Mouse (Mus musculus): ENCODE measurements around the gene Slc43a2. TPM values are rescaled to one million over a fixed set of nuclear protein-coding genes. Genes with fewer than 3 reads are reported as not detected.

Slc43a2 gene
- polyA plus RNA-seq, 1 experiment from 2014 or later, result 16.6 TPM

DNA sequence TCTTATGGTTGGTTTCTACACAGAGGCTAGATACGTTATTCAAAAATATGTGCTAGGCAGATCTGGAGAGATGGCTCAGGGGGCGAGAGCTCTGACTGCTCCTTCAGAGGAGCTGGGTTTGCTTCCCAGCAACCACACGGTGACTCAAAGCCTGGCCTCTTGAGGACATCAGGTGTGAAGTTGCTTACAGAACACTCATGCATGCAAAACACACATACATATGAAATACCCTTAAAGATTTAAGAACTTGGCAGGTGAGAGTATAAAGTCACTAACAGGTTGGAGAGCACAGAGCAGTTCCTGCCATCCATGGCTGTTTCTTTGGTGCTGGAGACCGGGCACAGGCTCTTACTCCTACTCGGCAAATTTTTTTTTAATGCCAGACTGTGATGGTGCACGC lies 4.6 kb upstream of the Slc43a2 start:
- H3K27ac ChIP-seq, result no peak overlapping the region
- WGBS, result 71% methylated on average over 6 of the region's 6 CpGs
- H3K4me3 ChIP-seq (replicated peaks; ENCODE audit: low read depth, low read length), result no peak overlapping the region
- H3K4me2 ChIP-seq (ENCODE audit: low read length), result no peak overlapping the region
- no peaks in the 10 kb centered on the region for H3K4me1 ChIP-seq (replicated peaks; ENCODE audit: insufficient read depth, low read length)
- ATAC-seq (replicated peaks; ENCODE audit: low FRiP score, low read depth) (no peak), DNase-seq (ENCODE audit: low spot score) (no peak)
- H3K36me3 ChIP-seq (ENCODE audit: insufficient read depth, low read length), result no peaks in the 10 kb centered on the region
- TF ChIP-seq CTCF (IDR thresholded peaks at IDR 0.05; ENCODE audit: low read depth), result no peak
- no peak overlapping the region for H3K9ac ChIP-seq (ENCODE audit: low read depth, low read length)
- no peaks in the 10 kb centered on the region for H3K27me3 ChIP-seq (ENCODE audit: insufficient read depth, low read length)
- no peaks in the 10 kb centered on the region for H3K9me3 ChIP-seq (replicated peaks; ENCODE audit: low read length)

DNA sequence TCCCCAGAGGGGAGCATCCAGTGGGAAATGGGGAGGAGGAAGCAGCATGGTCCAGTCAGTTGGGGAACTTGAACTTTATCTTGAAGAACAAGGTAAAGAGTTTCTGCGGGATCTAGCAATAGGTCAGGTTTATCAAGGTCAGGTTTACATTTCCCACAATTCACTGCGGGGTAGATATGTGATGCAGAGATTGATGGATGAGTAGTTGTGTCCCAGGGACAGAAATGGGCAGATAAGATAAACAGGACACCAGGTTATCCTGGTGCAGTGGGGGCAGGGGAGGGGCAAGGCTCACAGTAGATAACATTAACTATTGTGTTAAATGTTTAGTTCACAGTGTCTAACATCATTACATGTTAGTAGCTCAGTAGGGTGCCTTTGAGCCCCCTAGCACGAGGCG lies 1.7 kb upstream of the Slc43a2 start:
- no peak for TF ChIP-seq CTCF (IDR thresholded peaks at IDR 0.05; ENCODE audit: low read depth)
- H3K9me3 ChIP-seq (replicated peaks; ENCODE audit: low read length), result no peaks in the 10 kb centered on the region
- DNase-seq (ENCODE audit: low spot score) (no peak), ATAC-seq (replicated peaks; ENCODE audit: low FRiP score, low read depth) (no peak)
- no peak overlapping the region for H3K4me3 ChIP-seq (replicated peaks; ENCODE audit: low read depth, low read length)
- no peaks in the 10 kb centered on the region for H3K27me3 ChIP-seq (ENCODE audit: insufficient read depth, low read length)
- H3K27ac ChIP-seq, result no peak overlapping the region
- H3K36me3 ChIP-seq (ENCODE audit: insufficient read depth, low read length), result no peaks in the 10 kb centered on the region
- H3K4me2 ChIP-seq (ENCODE audit: low read length), result no peak overlapping the region
- 57% methylated on average over 4 of the region's 4 CpGs for WGBS
- H3K4me1 ChIP-seq (replicated peaks; ENCODE audit: insufficient read depth, low read length), result peaks cover 6% of the 10 kb centered on the region; the same call in 1 of the 2 replicates
- H3K9ac ChIP-seq (ENCODE audit: low read depth, low read length), result no peak overlapping the region

DNA sequence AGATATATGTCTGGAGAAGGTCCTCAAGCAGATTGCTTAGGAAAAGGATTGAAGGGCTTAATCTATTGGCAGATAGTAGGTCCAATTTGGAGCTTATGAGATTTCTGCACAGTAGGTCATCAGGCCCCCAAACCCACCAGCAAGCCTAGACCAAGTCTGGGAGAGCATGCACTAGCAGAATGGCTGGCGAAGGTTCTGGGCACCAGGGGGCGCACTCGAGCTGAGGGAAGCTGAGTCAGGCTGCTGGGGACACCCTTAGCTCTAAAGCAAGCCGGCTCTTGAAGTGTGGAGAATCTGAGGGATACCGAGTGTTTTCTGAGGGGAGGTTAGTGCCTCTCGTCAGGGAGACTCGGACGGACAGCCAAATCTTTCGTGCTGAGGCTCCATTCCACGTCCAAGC lies 1.2 kb upstream of the Slc43a2 start:
- peak overlapping the region; percentile 68 for H3K27ac ChIP-seq
- H3K9ac ChIP-seq (ENCODE audit: low read depth, low read length), result peak overlapping the region; percentile 70
- H3K4me1 ChIP-seq (replicated peaks; ENCODE audit: insufficient read depth, low read length), result peaks cover 11% of the 10 kb centered on the region; the same call in 1 of the 2 replicates
- DNase-seq (ENCODE audit: low spot score) (peak; percentile 92), ATAC-seq (replicated peaks; ENCODE audit: low FRiP score, low read depth) (no peak)
- under 1% methylated on average over 10 of the region's 10 CpGs for WGBS
- no peaks in the 10 kb centered on the region for H3K36me3 ChIP-seq (ENCODE audit: insufficient read depth, low read length)
- peak overlapping the region; percentile 96 for H3K4me2 ChIP-seq (ENCODE audit: low read length)
- no peaks in the 10 kb centered on the region for H3K9me3 ChIP-seq (replicated peaks; ENCODE audit: low read length)
- TF ChIP-seq CTCF (IDR thresholded peaks at IDR 0.05; ENCODE audit: low read depth), result peak; percentile 99
- H3K27me3 ChIP-seq (ENCODE audit: insufficient read depth, low read length), result no peaks in the 10 kb centered on the region
- H3K4me3 ChIP-seq (replicated peaks; ENCODE audit: low read depth, low read length), result peak overlapping the region; percentile 59

DNA sequence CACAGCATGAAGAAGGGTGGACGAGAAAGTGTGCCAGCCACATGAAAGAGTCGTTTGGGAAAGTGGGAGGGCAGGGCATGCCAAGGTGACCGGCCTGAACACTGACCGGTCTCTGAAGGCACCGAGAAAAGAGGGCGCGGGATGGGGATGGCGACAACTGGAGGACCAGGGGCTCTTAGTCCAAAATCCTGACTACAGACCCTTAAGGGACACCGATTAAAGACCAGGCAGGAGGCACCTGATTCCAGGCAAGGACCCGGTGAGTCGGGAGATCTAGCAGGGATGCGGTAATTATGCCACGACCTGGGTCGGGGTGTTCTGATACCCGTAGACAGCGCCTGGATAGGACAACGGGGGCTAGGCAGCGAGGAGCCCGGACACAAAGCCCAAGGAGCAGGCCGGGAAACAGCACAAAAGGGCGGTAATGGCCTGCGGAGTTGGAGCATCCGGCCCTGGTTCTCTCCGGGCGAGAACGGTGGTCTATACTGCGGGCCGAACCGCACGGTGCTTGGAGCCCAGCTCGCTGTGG lies 585 bp upstream of the Slc43a2 start:
- WGBS, result under 1% methylated on average over 31 of the region's 31 CpGs
- TF ChIP-seq CTCF (IDR thresholded peaks at IDR 0.05; ENCODE audit: low read depth), result no peak
- Histone ChIP-seq H3K4me3 (replicated peaks; ENCODE audit: low read depth, low read length) (peak overlapping the region; percentile 59), H3K27me3 (ENCODE audit: insufficient read depth, low read length) (no peaks in the 10 kb centered on the region), H3K36me3 (ENCODE audit: insufficient read depth, low read length) (no peaks in the 10 kb centered on the region), H3K27ac (peak overlapping the region; percentile 68), H3K9ac (ENCODE audit: low read depth, low read length) (peak overlapping the region; percentile 70), H3K9me3 (replicated peaks; ENCODE audit: low read length) (no peaks in the 10 kb centered on the region), H3K4me2 (ENCODE audit: low read length) (peak overlapping the region; percentile 96), H3K4me1 (replicated peaks; ENCODE audit: insufficient read depth, low read length) (peaks cover 14% of the 10 kb centered on the region; the same call in 1 of the 2 replicates)
- ATAC-seq (replicated peaks; ENCODE audit: low FRiP score, low read depth) (no peak), DNase-seq (ENCODE audit: low spot score) (no peak)

DNA sequence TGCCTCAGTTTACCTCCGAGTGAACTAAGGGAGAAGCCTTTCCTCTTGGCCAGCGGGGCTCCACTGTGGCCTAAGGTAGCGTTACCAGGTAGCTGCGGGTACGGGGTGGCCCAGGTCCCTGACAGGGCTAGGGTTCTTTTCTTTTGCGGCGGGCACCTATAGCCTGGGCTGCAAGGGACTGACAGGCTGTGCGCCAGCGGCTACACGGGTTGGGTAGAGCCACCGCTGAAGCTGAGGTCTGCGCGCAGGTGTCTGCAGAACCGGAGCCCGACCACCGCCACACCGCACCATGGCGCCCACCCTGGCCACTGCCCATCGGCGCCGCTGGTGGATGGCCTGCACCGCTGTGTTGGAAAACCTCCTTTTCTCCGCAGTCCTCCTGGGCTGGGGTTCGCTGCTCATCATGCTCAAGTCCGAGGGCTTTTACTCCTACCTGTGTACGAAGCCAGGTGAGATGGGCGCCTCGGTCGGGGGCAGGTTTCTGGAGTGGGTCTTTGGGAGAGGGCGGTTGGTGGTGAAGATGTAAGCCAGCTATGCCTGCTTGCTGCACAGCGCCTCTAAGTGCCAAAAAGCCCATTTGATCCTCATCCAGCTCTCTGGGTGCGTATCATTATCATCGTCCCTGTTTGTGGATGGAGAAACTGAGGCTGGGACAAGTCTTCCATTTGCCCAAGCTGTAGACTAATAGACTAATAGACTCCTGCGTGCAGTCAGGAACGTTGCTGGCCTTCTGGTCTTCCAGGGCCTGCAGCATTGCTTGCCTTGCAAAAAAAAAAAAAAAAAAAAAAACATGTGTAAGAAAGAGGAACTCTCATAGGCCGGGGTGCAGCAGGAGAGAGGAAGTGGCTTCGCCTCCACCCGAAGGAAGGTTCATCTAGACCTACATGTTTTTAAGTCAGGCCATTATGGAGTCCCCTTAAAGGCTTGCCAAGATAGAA lies 1.1 kb downstream of the Slc43a2 start:
- peak overlapping the region; percentile 70 for H3K9ac ChIP-seq (ENCODE audit: low read depth, low read length)
- H3K27me3 ChIP-seq (ENCODE audit: insufficient read depth, low read length), result no peaks in the 10 kb centered on the region
- no peaks in the 10 kb centered on the region for H3K36me3 ChIP-seq (ENCODE audit: insufficient read depth, low read length)
- no peak for ATAC-seq (replicated peaks; ENCODE audit: low FRiP score, low read depth)
- peak overlapping the region; percentile 96 for H3K4me2 ChIP-seq (ENCODE audit: low read length)
- H3K4me1 ChIP-seq (replicated peaks; ENCODE audit: insufficient read depth, low read length), result peaks cover 17% of the 10 kb centered on the region; the same call in 1 of the 2 replicates
- no peak for DNase-seq (ENCODE audit: low spot score)
- no peak for TF ChIP-seq CTCF (IDR thresholded peaks at IDR 0.05; ENCODE audit: low read depth)
- 18% methylated on average over 37 of the region's 38 CpGs for WGBS
- H3K27ac ChIP-seq, result peak overlapping the region; percentile 68
- H3K4me3 ChIP-seq (replicated peaks; ENCODE audit: low read depth, low read length), result peak overlapping the region; percentile 59
- no peaks in the 10 kb centered on the region for H3K9me3 ChIP-seq (replicated peaks; ENCODE audit: low read length)

DNA sequence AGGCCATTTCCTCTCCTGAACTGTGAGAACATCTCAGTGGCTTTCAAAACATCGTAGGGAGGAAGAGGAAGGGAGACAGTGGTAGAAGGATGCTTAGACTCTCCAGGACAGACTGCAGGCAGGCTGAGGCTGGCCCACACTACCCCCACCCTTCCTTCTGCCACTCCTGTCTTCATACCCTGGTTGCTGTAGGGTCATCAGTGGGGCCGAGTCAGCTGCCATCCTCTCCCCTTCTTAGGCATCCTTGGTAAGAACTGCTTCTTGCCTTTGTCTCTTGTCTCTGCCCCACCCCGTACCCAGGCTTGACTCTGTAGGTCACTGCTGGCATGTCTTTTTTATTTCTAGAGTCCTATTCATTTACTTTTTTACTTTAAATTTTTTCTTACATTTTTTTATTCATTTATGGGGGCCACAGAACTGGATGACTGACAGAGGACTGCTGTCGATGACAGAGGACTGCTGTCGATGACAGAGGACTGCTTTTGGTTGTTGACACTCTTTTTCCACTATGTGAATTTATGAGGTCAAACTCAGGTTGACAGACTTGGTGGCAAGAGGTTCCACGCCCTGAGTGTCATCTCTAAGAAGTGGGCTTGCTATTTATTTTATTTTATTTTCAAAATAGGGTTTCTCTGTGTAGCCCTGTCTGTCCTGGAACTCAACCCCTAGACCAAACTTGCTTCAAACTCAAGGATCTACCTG lies 2.0 kb downstream of the Slc43a2 start:
- H3K9ac ChIP-seq (ENCODE audit: low read depth, low read length), result no peak overlapping the region

More for the DNA sequence above, 2.0 kb downstream of the Slc43a2 start:
- H3K4me3 ChIP-seq (replicated peaks; ENCODE audit: low read depth, low read length), result peak overlapping the region; percentile 59; the same call in 1 of the 2 replicates
- H3K4me1 ChIP-seq (replicated peaks; ENCODE audit: insufficient read depth, low read length), result peaks cover 26% of the 10 kb centered on the region; the same call in 1 of the 2 replicates
- no peak for TF ChIP-seq CTCF (IDR thresholded peaks at IDR 0.05; ENCODE audit: low read depth)
- 63% methylated on average over 6 of the region's 6 CpGs for WGBS
- no peaks in the 10 kb centered on the region for H3K9me3 ChIP-seq (replicated peaks; ENCODE audit: low read length)
- H3K36me3 ChIP-seq (ENCODE audit: insufficient read depth, low read length), result no peaks in the 10 kb centered on the region
- no peak for DNase-seq (ENCODE audit: low spot score)
- H3K27ac ChIP-seq, result 0 out of 2 replicates have a peak overlapping the region, but pooled peaks have one; percentile 42
- no peaks in the 10 kb centered on the region for H3K27me3 ChIP-seq (ENCODE audit: insufficient read depth, low read length)
- no peak for ATAC-seq (replicated peaks; ENCODE audit: low FRiP score, low read depth)
- H3K4me2 ChIP-seq (ENCODE audit: low read length), result peak overlapping the region; percentile 96

All from kidney, postnatal 0 days (tissue).